Mouse (Mus musculus) c-Kit-positive CD71-positive TER-119-positive erythroid progenitor cells, embryonic 14.5 days (primary cell): ENCODE results near the gene Slc6a11.

Experiments
- DNase-seq: peaks from one replicate; pipeline ENCODE4 v3.0.0-alpha.2; 2013; ENCODE audit warnings: low spot score

The Slc6a11 gene

DNA sequence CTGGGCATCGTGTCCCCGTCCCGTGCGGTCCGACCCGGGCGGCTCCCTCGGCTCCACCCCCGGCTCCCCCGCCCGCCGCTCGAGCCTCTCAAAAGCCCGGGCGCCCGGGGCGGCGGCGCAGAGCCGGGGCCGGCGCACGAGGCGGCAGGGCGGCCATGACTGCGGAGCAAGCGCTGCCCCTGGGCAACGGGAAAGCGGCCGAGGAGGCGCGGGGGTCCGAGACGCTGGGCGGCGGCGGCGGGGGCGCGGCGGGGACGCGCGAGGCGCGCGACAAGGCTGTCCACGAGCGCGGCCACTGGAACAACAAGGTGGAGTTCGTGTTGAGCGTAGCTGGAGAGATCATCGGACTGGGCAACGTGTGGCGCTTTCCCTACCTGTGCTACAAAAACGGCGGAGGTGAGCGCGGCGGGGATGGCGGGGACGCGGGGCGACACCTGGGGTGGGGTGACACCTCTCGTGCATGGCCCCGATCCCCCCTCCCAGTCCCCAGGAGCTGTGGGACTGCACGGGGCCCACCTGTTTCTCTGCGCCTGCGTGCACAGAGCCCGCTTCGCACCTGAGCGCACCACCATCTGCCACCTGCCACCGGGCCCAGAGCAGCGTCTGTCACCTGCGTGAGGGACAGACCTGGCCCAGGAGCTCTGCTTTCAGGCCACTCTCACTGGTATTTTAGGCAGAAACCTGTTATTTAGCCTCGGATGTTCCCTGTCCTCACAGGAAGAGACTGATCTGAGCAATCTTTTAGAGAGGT lies at the start of gene Slc6a11:
Gene Slc6a11, plus strand, starts transcription at position 120 of the 751 bp plus-strand sequence.
- DNase-seq = no peak

DNA sequence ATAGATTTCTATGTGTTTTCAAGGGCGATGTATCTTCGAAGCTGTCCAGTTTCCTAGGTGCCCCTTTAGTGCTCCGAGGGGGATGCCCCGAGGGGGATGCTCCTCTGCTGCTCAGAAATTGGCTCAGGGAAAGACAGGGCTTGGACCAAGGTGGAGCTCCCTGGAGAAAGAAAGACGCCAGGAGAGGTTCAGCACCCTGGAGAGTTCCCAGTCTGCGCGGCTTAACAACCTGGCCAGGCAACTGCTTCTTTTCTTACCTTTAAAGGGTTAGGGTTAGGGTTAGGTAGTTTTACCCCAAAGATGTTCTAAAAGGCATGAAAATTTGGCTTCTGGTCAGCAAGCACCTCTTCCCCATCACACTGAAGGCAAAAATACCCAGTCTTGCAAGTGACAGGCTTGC lies 43.9 kb upstream of the Slc6a11 start:
- peak; percentile 13 for DNase-seq

DNA sequence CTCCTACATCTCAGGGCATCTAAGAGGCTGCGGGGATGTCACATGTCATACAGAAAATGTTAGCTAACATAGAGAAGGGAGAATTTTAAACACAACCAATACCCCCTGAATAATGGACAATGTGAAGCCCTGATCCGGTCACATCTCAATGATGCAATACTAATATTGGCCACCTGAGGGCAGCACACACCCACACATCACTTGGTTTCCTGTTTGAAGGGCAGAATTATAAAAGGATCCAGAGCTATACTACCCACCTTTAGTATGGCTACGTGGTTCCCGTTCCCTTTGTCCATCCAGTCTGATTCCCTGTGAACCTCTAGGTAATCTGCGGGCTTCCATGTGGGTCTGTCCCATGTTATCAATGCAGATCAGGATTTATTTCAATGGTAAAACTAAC lies 41.4 kb upstream of the Slc6a11 start:
- DNase-seq = peak; percentile 41

DNA sequence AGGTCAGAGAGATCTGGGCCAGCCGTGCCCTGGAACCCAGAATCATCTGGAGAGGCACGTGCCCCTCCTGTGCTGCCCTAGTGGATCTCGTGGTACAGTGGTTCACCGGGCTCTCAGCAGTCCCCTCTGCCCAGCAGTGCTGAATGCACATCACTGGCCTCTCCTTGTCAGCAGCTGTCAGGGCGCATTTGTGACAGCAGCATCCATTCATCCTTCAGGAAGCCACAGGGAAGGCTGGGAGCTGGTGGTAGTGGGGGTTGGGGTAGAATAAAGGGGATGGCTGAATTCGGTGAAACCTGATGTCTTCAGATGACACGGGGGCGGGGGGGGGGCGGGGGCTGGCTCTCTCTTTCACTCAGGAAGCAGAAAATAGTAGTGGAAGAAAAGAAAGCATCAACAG lies 38.8 kb upstream of the Slc6a11 start:
- no peak for DNase-seq

DNA sequence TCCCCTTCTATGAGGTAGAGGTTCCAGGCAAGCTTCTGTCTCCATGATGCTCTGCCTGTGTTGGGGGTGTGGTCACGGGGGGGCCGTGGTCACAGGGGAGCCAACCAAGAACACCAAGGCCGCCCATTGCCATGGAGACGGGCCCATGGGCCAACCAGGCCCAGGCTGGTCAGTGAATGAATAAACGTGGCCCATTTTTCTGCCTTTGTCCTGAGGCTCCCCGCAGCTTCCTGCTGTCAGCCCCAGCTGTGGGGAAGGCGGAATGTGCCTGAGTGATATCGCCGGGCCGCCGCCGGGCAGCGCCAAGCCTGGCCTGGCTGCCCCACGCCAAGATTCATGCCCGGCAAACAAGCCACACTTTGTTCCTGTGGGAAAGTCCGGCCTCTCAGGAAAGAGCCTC lies 36.8 kb upstream of the Slc6a11 start:
- no peak for DNase-seq

DNA sequence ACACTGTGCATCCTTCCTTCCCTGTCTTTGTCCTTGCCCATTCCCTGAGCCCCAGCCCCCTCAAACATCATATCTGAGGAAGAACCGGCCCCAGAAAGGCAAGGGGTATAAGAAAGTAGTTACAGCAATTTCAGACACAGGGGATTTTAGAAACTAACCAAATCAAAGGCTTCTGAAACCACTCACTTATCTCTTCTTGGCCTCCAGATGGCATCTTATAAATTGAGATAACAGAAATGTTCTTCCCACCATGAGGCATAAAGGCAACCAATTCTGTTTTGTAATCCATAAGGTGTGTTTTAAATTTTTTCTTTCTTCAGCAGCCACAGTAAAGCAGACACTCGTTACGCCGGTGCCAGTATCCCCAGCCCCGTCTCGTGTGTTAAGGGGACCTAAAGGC lies 34.5 kb upstream of the Slc6a11 start:
- DNase-seq = no peak

DNA sequence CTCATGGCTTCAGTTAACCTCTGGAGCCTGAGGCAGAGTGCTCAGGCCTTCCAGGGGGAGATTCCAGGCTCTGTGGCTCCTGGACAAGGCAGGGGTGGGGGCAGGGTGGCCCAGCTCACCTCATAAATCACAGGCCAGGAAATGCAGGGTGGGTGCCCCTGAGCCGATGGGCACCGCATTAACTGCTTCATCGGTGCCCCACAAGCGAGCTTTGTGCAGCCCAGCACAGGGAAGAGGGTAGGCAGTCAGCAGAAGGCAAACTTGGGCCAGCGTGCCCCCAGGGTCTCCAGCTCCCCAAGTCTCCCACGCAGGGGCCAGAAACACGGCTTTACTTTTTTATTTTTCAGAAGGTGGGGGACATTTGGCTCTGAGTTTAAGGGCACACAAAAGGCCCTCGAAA lies 29.1 kb upstream of the Slc6a11 start:
- DNase-seq = no peak

DNA sequence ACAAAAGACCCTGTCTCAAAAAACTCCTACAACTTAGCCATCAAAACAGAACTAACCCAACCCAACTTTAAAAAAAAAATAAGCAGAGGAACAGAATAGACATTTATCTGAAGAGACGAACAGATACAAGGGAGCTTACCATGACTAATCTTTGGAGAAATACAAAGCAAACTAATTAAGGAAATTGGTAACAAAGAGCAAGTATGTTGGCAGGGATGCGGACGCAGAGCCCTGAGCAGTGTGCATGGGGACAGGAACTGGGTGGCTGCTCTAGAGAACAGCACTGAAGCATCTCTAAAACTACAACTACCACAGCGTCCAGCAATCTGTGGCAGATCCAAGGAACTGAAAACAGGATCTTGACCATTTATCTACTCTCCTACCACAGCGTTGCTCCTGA lies 11.5 kb upstream of the Slc6a11 start:
- no peak for DNase-seq

DNA sequence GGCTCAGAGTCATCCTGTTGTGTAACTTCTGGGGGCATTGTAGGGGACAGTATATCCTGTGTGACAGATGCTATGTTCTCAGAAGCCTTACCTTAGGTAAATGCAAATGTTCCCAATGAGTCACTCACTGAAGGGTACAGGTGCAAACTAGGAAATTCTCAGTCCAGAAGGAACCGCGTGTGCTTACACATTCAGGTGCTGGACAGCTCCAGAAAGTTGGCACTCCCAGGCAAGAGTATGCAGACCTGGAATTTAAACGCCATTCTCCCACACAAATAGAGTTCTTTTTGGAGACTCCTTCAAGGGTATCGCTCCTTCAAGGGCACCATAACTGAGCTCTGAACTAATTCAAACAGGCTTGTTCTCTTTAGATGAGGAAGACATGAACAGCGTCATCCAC lies 5.5 kb upstream of the Slc6a11 start:
- no peak for DNase-seq

DNA sequence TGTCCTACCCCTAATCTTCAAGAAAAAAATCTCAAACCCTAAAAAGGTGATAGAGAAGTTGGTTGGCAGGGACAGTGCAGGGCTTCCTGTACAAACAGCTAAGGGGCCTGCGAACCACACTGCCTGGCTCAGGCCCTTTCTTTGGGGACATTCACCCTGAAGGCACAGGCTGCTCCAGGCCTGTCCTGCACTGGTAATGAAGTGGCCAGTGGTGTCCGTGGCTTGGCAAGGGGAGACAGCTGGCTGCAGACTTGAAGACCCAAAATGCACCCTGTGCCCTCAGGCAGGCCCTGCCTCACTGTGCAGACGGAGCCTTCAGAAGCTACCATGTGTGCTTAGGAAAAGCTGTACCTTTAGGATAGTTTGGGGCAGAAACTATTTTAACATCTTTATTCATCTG lies 1.4 kb downstream of the Slc6a11 start:
- no peak for DNase-seq

DNA sequence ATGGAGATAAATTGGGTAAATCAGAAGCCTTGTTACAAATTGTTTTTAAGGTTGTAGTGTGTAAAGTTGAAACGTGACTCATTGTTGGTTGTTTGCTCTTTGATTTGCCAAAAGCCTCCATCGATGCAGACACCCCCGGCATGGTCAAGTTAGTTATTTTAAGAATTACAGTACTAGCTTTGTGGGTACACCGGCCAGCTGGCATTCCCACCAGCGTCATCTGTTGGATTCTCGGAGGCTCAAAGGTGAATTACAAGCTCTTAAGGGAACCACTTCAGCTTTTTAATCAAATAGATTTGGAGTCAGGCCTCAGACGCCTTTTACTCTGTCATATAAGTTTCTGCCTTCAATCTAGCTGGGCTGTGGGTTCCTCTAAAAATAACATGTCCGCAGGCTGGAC lies 1.9 kb downstream of the Slc6a11 start:
- no peak for DNase-seq

DNA sequence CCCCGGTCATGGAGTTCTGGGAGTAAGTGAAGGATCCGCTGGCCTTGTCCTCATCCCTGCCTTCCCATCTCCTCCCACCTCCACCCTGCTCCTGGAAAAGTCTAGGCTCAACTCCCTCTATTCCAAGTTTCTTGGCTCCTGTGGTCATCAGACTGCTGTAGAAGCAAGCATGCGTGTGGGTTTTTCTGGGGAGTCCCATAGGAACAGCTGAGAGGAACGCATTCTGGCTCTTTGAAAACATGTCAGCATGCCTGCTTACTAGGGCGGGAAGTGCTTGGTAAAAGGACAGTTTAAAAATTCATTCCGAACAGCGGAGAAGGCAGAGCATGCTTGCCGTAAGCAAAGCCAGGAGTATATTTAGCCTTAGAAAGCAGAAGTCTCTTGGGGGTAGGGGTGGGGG lies 7.9 kb downstream of the Slc6a11 start:
- DNase-seq = no peak

DNA sequence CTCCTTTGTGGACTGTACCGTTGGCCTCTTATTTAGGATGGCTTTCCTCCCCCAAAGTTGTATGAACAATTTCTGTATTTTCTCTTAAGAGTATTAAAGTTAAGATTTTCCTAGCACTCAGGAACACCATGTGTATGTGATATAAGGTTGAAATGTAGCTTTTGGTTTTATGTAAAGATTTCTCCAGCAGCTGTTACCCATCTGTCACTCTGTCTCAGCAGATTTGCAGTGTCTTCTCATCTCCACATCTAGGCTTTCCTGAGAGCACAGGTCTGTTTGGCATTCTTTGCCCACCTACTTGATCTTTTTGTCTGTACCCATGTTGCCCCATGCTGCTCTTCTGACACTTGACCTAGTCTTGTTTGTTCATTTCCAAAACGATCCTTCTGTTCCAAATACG lies 10.4 kb downstream of the Slc6a11 start:
- no peak for DNase-seq

DNA sequence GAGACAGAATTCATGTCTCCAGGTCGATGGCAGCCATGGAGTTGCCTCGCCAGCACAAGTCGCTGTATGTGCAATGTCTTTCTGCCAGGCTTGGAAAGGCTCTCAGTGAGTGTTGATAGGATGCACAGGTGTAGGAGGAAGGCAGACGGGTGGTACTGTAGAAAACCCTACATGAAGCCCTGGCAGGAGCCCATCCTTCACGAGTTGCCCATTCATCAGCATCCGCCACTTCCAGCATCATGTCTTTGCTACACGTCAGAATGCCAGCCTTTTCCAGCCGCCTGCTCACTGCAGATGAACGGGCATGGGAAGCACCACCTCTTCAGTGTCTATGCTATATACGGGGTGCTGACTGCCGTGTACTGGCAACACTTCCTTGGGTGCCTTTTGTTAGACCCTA lies 11.4 kb downstream of the Slc6a11 start:
- DNase-seq = no peak

DNA sequence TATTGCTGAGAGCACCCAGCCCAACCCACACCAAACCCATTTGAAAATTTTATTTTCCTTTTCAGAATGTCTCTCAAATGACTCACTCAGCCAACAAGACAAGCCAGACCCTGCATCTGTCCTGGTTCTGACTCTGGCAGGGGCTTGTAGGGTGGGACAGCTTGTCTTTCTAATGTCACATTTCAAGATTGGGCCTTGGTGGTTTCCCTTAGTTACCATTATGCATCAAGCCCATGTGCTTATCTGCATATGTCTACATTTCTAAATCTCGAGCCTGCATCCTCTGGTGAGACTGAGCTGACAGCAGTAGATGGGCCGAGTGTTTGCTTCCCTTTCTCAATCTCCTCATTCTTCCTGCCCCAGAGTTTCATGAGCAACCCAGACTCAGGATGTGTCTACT lies 12.5 kb downstream of the Slc6a11 start:
- no peak for DNase-seq

DNA sequence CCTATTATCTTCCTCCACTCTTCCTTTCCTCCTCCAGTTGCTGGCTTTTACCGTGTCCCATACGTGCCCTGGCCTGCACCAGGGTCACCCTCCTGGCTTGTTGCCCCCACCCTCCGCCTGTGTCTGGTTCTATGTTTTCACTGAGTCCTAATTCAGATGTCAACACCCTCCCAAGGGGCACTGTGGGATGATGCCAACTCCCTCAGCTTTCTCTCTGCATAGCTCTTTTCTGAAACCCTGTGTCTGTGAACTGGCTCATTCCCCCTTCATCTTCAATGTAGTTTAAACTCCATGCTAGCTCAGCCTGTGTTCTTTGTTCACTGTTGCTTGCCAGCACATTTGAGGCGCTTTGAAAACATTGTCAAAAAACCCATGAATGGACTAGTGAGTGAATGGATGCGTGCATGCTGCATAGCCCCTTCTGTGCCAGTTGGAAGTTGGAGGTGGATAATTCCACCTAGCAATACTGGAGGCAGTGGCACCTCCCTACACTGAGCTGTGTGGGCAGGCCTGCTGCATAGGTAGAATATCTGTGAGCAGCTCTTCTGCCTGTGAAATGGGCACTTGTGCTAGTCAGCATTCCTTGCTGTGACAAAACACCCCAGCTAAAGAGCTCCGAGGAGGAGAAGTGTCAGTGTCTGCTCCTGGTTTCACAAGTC lies 13.5 kb downstream of the Slc6a11 start:
- no peak for DNase-seq

DNA sequence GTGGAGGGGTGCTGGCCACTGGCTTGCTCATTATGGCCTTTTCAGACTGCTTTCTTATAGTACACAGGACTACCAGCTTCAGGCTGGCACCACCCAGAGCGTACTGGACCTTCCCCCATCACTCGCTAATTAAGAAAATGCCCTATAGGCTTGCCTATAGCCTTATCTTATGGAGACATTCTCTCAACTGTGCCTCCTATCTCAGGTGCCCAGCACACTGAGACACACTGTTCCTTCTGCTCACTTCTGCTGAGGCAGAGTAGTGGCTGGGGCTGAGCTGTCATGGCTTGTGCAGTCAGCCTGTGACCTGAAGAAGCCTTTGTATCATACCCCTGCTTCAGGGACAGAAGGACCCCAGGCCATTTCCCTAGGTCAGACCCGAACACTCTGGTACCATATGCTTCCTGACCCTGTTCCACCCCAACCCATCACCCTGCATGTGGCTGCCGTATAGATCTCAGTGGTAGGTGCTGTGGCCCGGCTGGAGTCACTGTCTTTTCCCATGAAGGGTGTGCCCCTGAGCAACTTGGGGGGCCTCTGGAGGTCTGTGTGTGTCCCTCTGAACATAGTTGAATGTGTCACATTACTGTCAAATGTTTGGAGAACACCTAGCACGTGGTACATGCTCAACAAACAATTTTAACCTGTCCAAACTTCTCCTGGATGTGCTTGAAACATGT lies 14.7 kb downstream of the Slc6a11 start:
- DNase-seq = peak; percentile 33

DNA sequence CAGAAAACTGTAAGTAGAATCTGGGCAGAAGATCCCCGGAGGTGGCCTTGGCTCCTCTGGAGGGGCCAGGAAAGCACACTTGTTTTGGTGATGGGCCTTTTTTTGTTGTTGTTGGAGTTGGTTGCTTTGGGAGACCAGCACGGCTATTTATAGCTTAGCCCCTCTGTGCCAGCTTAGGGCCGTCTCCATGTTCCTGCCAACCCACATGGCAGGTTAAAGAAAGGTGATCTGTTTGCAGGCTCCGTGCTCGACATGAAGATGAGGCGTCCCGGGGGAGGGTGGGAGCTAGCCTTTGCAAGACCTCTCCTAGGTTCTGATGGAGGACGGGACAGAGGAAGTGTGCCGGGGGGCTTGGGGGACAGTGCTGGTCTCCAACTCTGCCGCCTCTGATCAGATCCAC lies 24.7 kb downstream of the Slc6a11 start:
- no peak for DNase-seq

DNA sequence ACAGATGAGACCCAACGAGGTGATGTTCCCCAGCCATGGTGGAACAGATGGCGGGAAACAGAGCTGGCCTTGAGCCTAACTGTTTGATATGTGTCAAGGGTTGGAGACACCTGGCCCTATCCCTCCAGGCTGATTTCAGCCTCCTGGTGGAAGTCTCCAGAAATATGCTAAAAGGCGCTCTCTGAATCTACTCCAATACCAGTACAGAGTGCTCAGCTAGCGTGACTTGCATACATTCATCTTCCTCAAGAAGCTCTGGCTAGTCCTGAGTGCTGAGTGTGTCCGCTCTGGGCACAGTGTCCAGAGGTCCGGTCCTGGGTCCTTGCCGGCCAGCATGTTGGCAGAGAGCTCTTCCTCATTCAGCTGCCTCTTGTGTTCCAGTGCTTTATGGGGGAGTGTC lies 27.8 kb downstream of the Slc6a11 start:
- DNase-seq = no peak

DNA sequence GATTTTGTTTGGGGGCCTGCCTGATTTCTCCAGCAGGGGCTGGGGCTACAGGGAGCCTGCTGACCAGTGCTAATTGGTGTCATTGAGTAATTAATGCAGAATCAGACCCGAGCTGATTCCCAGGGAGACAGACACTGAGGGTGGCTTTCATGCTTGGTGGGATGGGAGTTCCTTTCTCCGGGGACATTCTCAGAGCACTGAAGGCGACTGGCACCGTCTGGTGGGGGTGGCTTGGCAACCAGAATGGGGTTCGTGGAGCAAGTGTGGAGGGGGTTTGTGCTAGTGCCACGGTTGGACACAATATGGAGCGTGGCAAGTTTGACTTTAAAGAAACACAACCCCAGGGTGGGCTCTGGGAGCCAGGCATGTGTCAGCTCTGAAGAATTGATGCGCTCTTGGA lies 29.7 kb downstream of the Slc6a11 start:
- DNase-seq = no peak

DNA sequence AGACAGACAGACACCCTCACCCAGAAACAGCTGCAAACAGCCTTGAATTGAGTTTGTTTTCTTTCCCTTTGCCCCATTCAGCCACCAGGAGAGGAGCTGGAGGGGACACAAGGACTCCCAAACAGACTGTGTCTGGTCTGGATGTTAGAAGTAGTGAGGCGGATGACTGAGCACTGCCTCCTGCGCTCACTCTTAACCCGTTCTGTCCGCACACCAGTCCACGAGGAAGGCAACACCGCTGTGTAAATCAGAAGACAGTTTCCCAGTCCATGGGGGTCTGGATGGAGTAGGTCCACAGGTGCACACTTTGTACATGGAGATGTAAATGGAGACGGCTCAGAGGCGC lies 43.0 kb downstream of the Slc6a11 start:
- DNase-seq = no peak

DNA sequence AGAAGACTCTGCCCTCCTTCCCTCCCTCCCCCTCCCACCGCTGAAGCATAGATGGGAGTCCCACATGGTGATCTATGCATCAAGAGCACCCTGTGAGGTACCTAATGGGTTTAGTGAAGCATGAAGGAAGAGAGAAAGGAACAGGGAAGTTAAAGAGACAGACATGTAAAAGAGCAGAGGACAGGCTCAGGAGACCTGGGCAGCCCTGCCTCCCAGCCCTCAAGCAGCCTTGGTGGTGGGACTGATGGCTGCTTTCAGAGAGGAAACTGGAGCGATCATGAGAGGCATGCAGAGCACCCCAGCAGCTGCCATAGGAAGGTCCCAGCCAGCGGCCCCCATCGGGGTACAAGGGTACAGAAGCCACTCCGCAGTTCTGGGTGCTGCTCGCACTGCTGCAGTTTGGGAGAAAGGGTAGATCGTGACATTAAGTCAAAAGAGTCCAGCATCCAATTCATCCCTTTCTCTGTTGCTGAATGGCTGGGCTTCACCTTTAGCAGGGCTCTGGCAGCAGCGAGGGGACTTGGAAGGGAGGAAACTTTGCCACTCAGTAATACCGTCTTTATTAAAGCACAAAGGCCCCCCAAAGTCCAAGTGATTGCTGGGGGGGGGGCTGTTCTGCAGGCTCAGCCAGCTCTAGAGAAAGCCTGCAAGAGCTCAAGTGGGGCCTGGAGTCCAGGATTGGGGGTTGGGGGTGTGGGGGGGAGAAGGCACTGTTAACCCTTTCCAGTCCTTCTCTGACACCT lies 43.5 kb downstream of the Slc6a11 start:
- no peak for DNase-seq

DNA sequence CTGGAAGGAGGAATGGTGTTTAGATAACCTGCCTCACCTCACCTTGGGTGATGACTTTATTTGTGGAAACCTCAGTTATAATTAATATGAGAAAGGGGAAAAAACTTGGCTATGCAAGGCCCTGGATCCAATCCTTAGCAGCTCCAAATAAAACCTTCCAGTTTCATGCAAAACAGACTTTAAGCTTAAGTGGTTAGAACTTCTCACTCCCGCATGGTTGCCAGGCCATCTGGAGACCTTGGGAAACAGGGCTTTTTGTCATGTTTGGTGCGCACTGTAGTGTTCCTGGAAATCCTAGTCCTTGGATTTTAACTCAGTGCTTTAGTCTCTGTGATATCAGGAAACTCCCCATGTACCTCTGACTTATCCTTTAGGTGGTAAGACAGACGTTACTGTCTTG lies 47.1 kb downstream of the Slc6a11 start:
- no peak for DNase-seq
